Mouse (Mus musculus) cortical plate, adult 2 months (tissue): ENCODE results near the gene Wdr48. TPM values are rescaled to one million over a fixed set of nuclear protein-coding genes. Genes with fewer than 3 reads are reported as not detected.

Experiments used
- H3K27ac ChIP-seq: fragments of 200-500 bp; 2 replicates; pipeline ENCODE4 v1.5.1; 2012; ENCODE audit warnings: low read length, control low read depth, inconsistent platforms; ENCODE audit not compliant: insufficient read depth
- H3K4me1 ChIP-seq: fragments of 200-500 bp; 2 replicates; pipeline ENCODE4 v1.6.1; 2011; ENCODE audit warnings: low read length; ENCODE audit not compliant: control insufficient read depth, insufficient read depth
- H3K4me3 ChIP-seq: fragments of 200-500 bp; 2 replicates; pipeline ENCODE4 v1.5.1; 2011; ENCODE audit warnings: mild to moderate bottlenecking, low read length, control low read depth; ENCODE audit not compliant: insufficient read depth
- CTCF ChIP-seq: fragments of 200-500 bp; IDR thresholded peaks from 2 replicates; pipeline ENCODE4 v1.5.1; 2011; ENCODE audit warnings: mild to moderate bottlenecking, control low read depth, low read length; ENCODE audit not compliant: insufficient read depth; ENCODE audit errors: extremely low read depth
- POLR2A ChIP-seq: fragments of 200-500 bp; IDR thresholded peaks from 2 replicates; pipeline ENCODE4 v1.6.1; 2011; ENCODE audit warnings: mild to moderate bottlenecking, low read length, control low read depth; ENCODE audit not compliant: insufficient read depth; ENCODE audit errors: extremely low read depth
- polyA plus RNA-seq: library from polyadenylated mRNA; depleted of rRNA; stranded (reverse); fragments of >200 nt; gene quantifications from 2 replicates; pipeline ENCODE4 v1.2.3, GENCODE M21; 2012

Wdr48 gene
- polyA plus RNA-seq, 1 experiment: 68.8 TPM

DNA sequence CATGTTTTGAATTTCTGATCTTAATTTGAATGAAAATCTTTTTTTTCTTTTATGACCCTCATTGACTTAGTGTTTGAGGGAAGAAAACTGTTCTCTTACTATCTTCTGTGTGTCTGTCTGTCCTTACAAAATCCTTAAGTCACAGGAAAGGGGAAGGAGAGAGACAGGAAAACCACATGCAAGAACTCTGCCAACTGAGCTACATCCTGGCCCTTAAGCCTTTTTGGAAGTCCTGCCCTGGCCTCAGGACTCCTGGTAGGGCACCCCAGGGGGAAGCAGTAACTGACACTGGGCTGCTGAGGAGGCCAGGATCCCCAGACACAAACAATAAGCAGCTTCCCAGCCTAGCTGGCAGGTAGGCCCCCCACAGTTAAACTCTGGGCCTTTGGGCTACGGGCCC lies 48.6 kb downstream of the Wdr48 start:
- no peak overlapping the region for H3K4me3 ChIP-seq
- H3K4me1 ChIP-seq: no peaks in the 10 kb centered on the region
- TF ChIP-seq POLR2A: no peak
- no peak for TF ChIP-seq CTCF
- H3K27ac ChIP-seq: no peak overlapping the region

- TF ChIP-seq CTCF: 0 out of 2 replicates have a peak, but pooled peaks have one; percentile 26
- TF ChIP-seq POLR2A: no peak
- Histone ChIP-seq H3K4me1 (no peaks in the 10 kb centered on the region), H3K27ac (no peak overlapping the region), H3K4me3 (no peak overlapping the region)
These were observed 50.7 kb downstream of the Wdr48 start for GRCm38 (mm10) chr9:119945173-119945900.

DNA sequence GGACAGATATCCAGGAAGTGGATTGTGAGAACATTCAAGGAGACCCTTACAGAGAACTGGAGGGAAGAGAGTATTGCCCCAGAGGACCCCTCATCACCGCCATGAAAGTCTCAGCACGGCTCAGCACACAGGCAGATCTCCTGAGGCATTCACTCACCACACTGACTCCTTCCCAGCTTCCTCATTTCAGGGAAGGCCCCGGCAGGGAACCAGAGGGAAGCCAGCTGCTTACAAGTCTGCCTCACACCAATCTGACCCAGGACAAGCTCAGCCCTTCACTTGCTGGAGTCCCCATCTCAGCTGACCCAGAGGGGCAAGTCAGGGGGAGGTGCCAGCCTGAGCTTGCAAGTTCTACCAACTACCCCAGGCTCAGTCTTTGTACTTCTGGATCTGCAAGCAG lies 54.1 kb downstream of the Wdr48 start:
- H3K4me3 ChIP-seq: no peak overlapping the region
- no peak overlapping the region for H3K27ac ChIP-seq
- H3K4me1 ChIP-seq: no peaks in the 10 kb centered on the region
- TF ChIP-seq POLR2A (no peak), CTCF (no peak)

DNA sequence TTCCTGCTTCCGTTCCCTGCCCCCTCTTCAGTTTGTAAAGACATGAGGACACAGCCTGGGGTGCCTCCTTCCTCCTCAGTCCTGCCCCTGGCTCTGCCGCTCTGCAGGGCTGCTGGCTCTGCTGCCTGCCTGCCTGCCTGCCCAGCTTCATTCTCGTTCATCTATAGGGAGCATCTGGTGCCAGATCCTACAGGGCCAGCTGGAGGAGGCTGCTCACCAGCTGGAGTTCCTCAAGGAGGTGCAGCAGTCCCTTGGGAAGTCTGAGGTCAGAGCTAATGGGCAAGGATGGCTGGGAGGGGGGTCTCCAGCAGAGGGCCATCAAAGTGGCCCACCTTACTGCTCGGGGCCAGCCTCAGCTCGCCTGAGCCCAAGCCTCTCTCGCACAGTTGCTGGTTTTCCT lies 55.8 kb downstream of the Wdr48 start:
- Histone ChIP-seq H3K4me3 (no peak overlapping the region), H3K27ac (no peak overlapping the region), H3K4me1 (no peaks in the 10 kb centered on the region)
- no peak for TF ChIP-seq CTCF
- no peak for TF ChIP-seq POLR2A

- TF ChIP-seq POLR2A (no peak), CTCF (no peak)
These were observed 56.7 kb downstream of the Wdr48 start for GRCm38 (mm10) chr9:119951388-119951787.

GRCm38 (mm10) chr9:119958835-119959234 lies 64.2 kb downstream of the Wdr48 start:
- Histone ChIP-seq H3K4me3 (no peak overlapping the region), H3K4me1 (no peaks in the 10 kb centered on the region), H3K27ac (no peak overlapping the region)
- TF ChIP-seq CTCF (no peak), POLR2A (no peak)

More at GRCm38 (mm10) chr9:119951388-119951787, 56.7 kb downstream of the Wdr48 start:
- H3K27ac ChIP-seq: no peak overlapping the region
- H3K4me3 ChIP-seq: no peak overlapping the region
- no peaks in the 10 kb centered on the region for H3K4me1 ChIP-seq

DNA sequence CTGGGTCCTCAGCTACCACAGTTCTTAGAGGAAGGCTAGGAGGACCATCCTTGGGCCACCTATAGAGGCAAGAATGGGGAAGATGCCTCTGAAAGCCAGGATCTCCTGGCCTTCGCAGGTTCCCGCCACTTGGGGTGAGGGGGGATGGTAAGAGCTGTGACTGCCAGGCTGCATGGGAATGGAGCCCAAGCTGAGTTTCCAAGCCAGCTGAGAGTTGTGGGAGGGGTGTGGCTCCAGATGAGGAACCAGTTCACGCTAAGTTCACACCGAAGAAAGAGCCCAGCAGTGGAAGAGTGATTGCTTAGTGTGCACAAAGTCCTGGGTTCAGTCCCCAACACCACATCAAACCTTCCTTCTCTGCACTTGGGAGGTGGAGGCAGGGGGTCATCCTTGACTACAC lies 67.5 kb downstream of the Wdr48 start:
- TF ChIP-seq CTCF: no peak
- no peak for TF ChIP-seq POLR2A
- H3K4me1 ChIP-seq: no peaks in the 10 kb centered on the region
- H3K27ac ChIP-seq: no peak overlapping the region
- H3K4me3 ChIP-seq: no peak overlapping the region

- no peak overlapping the region for H3K27ac ChIP-seq
- H3K4me1 ChIP-seq: no peaks in the 10 kb centered on the region
- TF ChIP-seq POLR2A (no peak), CTCF (peak; percentile 54)
- H3K4me3 ChIP-seq: no peak overlapping the region
These were observed 68.4 kb downstream of the Wdr48 start for GRCm38 (mm10) chr9:119962987-119963667.

GRCm38 (mm10) chr9:119964206-119964605 lies 69.5 kb downstream of the Wdr48 start:
- no peak overlapping the region for H3K27ac ChIP-seq
- H3K4me1 ChIP-seq: peaks cover 2% of the 10 kb centered on the region; the same call in 1 of the 2 replicates
- TF ChIP-seq POLR2A (no peak), CTCF (no peak)
- no peak overlapping the region for H3K4me3 ChIP-seq

DNA sequence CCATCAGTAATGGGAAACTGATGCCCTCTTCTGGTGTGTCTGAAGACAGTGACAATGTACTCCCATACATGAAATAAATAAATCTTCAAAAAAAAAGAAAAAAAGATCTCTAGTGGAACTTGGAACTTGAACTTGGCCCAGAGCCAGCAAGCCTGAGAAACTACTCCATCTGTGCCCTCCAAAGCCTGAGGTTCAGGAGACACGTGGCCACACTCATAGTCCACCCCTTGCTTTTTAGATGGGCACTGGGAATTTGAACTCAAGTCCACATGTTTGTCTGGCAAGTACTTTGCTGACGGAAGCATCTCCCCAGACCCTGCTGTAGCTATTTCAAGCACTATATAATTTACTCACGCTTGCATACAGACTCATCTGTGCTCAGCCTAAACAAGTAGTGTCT lies 70.5 kb downstream of the Wdr48 start:
- Histone ChIP-seq H3K27ac (no peak overlapping the region), H3K4me3 (no peak overlapping the region), H3K4me1 (peaks cover 2% of the 10 kb centered on the region; the same call in 1 of the 2 replicates)
- TF ChIP-seq POLR2A (no peak), CTCF (no peak)
